Mouse (Mus musculus) neural tube, embryonic 15.5 days (tissue): ENCODE data around the gene Lrrc47. TPM values are rescaled to one million over a fixed set of nuclear protein-coding genes. Genes with fewer than 3 reads are reported as not detected.

ENCODE experiments used
- ATAC-seq: fragments of 200-750 bp; cut with Nextera tagmentation; 2 replicates; pipeline ENCODE4 v1.8.0; 2017; ENCODE audit warnings: mild to moderate bottlenecking, moderate TSS enrichment, moderate library complexity; ENCODE audit not compliant: low FRiP score
- H3K27ac ChIP-seq: fragments of 300-500 bp; sonication (generic); replicated peaks from 2 replicates; pipeline ENCODE4 v1.5.1; 2015; ENCODE audit warnings: mild to moderate bottlenecking, inconsistent platforms
- H3K27me3 ChIP-seq: fragments of 300-500 bp; sonication (generic); replicated peaks from 2 replicates; pipeline ENCODE4 v1.6.1; 2015; ENCODE audit warnings: inconsistent platforms
- H3K36me3 ChIP-seq: fragments of 300-500 bp; sonication (generic); 2 replicates; pipeline ENCODE4 v1.6.1; 2015; ENCODE audit warnings: inconsistent platforms
- H3K4me1 ChIP-seq: fragments of 300-500 bp; sonication (generic); 2 replicates; pipeline ENCODE4 v1.6.1; 2015; ENCODE audit warnings: inconsistent platforms
- H3K4me2 ChIP-seq: fragments of 300-500 bp; sonication (generic); 2 replicates; pipeline ENCODE4 v1.6.1; 2015; ENCODE audit warnings: inconsistent platforms, mild to moderate bottlenecking, moderate library complexity
- H3K4me3 ChIP-seq: fragments of 300-500 bp; sonication (generic); replicated peaks from 2 replicates; pipeline ENCODE4 v1.5.1; 2015; ENCODE audit warnings: mild to moderate bottlenecking, inconsistent platforms
- H3K9ac ChIP-seq: fragments of 300-500 bp; sonication (generic); replicated peaks from 2 replicates; pipeline ENCODE4 v1.6.1; 2015; ENCODE audit warnings: mild to moderate bottlenecking, inconsistent platforms
- H3K9me3 ChIP-seq: fragments of 300-500 bp; sonication (generic); replicated peaks from 2 replicates; pipeline ENCODE4 v1.6.1; 2016; ENCODE audit warnings: inconsistent platforms
- WGBS: fragments of 180-500 bp; shearing (Covaris S2); methylation state at CpG from one replicate; pipeline ENCODE4 v1.1.7; 2015; ENCODE audit warnings: mixed read lengths; 5-methylcytosine and 5-hydroxymethylcytosine counted together
- polyA plus RNA-seq: library from polyadenylated mRNA; unstranded; fragments of >200 nt; fragmentation: Nextera tagmentation; extraction: Ambion mirVana; gene quantifications from 2 replicates; pipeline ENCODE4 v1.2.1, GENCODE M21; 2015

Lrrc47 gene
- polyA plus RNA-seq, 1 experiment from 2014 or later = 19.2 TPM

- Histone ChIP-seq H3K27me3 (no peaks in the 10 kb centered on the region), H3K9me3 (no peaks in the 10 kb centered on the region), H3K9ac (no peak overlapping the region), H3K4me1 (no peaks in the 10 kb centered on the region), H3K27ac (no peak overlapping the region), H3K4me2 (no peak overlapping the region), H3K36me3 (no peaks in the 10 kb centered on the region), H3K4me3 (no peak overlapping the region)
- WGBS = 52% methylated on average over 2 of the region's 2 CpGs
- no peak for ATAC-seq
Observed at GRCm38 (mm10) chr4:154056661-154057060, 45.1 kb downstream of the Lrrc47 start.

GRCm38 (mm10) chr4:154057696-154058095, 46.2 kb downstream of the Lrrc47 start:
- no peak overlapping the region for H3K27ac ChIP-seq
- H3K27me3 ChIP-seq = 0 out of 2 replicates have a peak, but pooled peaks cover 3% of the 10 kb centered on the region
- 65% methylated on average over 4 of the region's 4 CpGs for WGBS
- no peaks in the 10 kb centered on the region for H3K4me1 ChIP-seq
- H3K4me3 ChIP-seq = no peak overlapping the region
- H3K9ac ChIP-seq = no peak overlapping the region
- H3K9me3 ChIP-seq = no peaks in the 10 kb centered on the region
- H3K4me2 ChIP-seq = no peak overlapping the region
- ATAC-seq = no peak
- H3K36me3 ChIP-seq = no peaks in the 10 kb centered on the region

GRCm38 (mm10) chr4:154064827-154065773, 53.6 kb downstream of the Lrrc47 start:
- no peak overlapping the region for H3K4me3 ChIP-seq
- H3K27me3 ChIP-seq = peaks cover 14% of the 10 kb centered on the region
- ATAC-seq = peak; percentile 72; the same call in 1 of the 2 replicates
- H3K36me3 ChIP-seq = no peaks in the 10 kb centered on the region
- H3K4me2 ChIP-seq = no peak overlapping the region
- H3K9ac ChIP-seq = no peak overlapping the region
- no peak overlapping the region for H3K27ac ChIP-seq
- no peaks in the 10 kb centered on the region for H3K9me3 ChIP-seq
- H3K4me1 ChIP-seq = no peaks in the 10 kb centered on the region
- 62% methylated on average over 14 of the region's 14 CpGs for WGBS

GRCm38 (mm10) chr4:154070896-154071295, 59.4 kb downstream of the Lrrc47 start:
- Histone ChIP-seq H3K9me3 (no peaks in the 10 kb centered on the region), H3K4me1 (peaks cover 10% of the 10 kb centered on the region), H3K27me3 (peaks cover 36% of the 10 kb centered on the region), H3K4me3 (no peak overlapping the region), H3K36me3 (no peaks in the 10 kb centered on the region), H3K4me2 (no peak overlapping the region), H3K27ac (no peak overlapping the region), H3K9ac (no peak overlapping the region)
- 4% methylated on average over 5 of the region's 5 CpGs for WGBS
- no peak for ATAC-seq

Other genes starting within 250 kb of the Lrrc47 start
- 52.8 and 56.6 TPM in 2 replicates for gene A430005L14Rik, start 54.5 kb upstream of the Lrrc47 start, polyA plus RNA-seq
- 11.3 and 12.6 TPM in 2 replicates for gene Dffb, start 36.6 kb upstream of the Lrrc47 start, polyA plus RNA-seq
- gene Cep104, start 36.5 kb upstream of the Lrrc47 start, polyA plus RNA-seq = 15.6 and 17.5 TPM in 2 replicates
- gene Smim1, start 14.5 kb downstream of the Lrrc47 start, polyA plus RNA-seq = 18.3 and 21.1 TPM in 2 replicates
- gene Ccdc27, start 30.9 kb downstream of the Lrrc47 start, polyA plus RNA-seq = not detected in 2 replicates
- gene Trp73, start 128.5 kb downstream of the Lrrc47 start, polyA plus RNA-seq = 0.04 and 0.17 TPM in 2 replicates
- gene Wrap73, start 130.6 kb downstream of the Lrrc47 start, polyA plus RNA-seq = 41.9 and 43.2 TPM in 2 replicates
- 181 and 193 TPM in 2 replicates for gene Tprgl, start 148.9 kb downstream of the Lrrc47 start, polyA plus RNA-seq
- gene Megf6, start 159.0 kb downstream of the Lrrc47 start, polyA plus RNA-seq = 10.7 and 11.7 TPM in 2 replicates